Mouse (Mus musculus) lung, adult 2 months (tissue): ENCODE results near the gene E2f2. TPM values are rescaled to one million over a fixed set of nuclear protein-coding genes. Genes with fewer than 3 reads are reported as not detected.

Experiments used
- DNase-seq: peaks from one replicate; pipeline ENCODE4 v3.0.0; 2022
- H3K4me1 ChIP-seq: fragments of 200-500 bp; 2 replicates; pipeline ENCODE4 v1.6.1; 2011; ENCODE audit warnings: low read length; ENCODE audit not compliant: control insufficient read depth, insufficient read depth
- H3K4me3 ChIP-seq: fragments of 200-500 bp; replicated peaks from 2 replicates; pipeline ENCODE3; 2011; ENCODE audit warnings: low read depth, mild to moderate bottlenecking, control low read depth, low read length; ENCODE audit errors: extremely low read depth
- CTCF ChIP-seq: fragments of 200-500 bp; IDR thresholded peaks from 2 replicates; pipeline ENCODE4 v1.5.1; 2011; ENCODE audit warnings: mild to moderate bottlenecking, low read length, control low read depth; ENCODE audit not compliant: insufficient read depth
- POLR2A ChIP-seq: fragments of 200-500 bp; IDR thresholded peaks from 2 replicates; pipeline ENCODE4 v1.6.1; 2011; ENCODE audit warnings: low read depth, mild to moderate bottlenecking, control low read depth, low read length, borderline replicate concordance; ENCODE audit errors: extremely low read depth
- WGBS: fragments of 180-500 bp; shearing (Covaris S2); methylation state at CpG from one replicate; pipeline ENCODE4 v1.1.7; 2018; 5-methylcytosine and 5-hydroxymethylcytosine counted together
- polyA plus RNA-seq: library from polyadenylated mRNA; depleted of rRNA; stranded (reverse); fragments of >200 nt; gene quantifications from 2 replicates; pipeline ENCODE4 v1.2.3, GENCODE M21; 2012

E2f2 gene
- polyA plus RNA-seq, 1 experiment: 11.2 TPM

DNA sequence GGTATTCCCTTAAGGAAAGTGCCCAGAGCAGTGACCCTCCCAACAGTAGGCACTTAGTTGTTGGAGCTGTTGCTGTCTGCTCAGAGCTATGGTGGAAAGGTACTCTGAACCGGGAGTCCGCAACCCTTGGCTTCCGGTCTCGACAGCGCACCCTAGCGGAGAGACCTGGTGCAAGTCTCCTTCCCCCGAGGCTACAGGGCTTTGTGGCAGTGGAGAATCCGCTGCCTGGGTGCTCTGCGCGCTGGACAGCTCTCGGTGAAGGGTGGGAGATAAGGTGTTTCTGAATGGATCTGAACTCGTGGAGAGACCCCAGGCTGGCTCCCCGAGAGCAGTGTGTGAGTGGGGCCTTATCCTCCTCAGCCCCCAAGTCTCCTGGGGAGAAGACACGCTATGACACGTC, 7.8 kb downstream of the E2f2 start:
- H3K4me3 ChIP-seq: peak overlapping the region; percentile 43
- peak; percentile 91 for DNase-seq
- peaks cover 18% of the 10 kb centered on the region for H3K4me1 ChIP-seq
- TF ChIP-seq CTCF (peak; percentile 83), POLR2A (no peak)
- 10% methylated on average over 15 of the region's 15 CpGs for WGBS

DNA sequence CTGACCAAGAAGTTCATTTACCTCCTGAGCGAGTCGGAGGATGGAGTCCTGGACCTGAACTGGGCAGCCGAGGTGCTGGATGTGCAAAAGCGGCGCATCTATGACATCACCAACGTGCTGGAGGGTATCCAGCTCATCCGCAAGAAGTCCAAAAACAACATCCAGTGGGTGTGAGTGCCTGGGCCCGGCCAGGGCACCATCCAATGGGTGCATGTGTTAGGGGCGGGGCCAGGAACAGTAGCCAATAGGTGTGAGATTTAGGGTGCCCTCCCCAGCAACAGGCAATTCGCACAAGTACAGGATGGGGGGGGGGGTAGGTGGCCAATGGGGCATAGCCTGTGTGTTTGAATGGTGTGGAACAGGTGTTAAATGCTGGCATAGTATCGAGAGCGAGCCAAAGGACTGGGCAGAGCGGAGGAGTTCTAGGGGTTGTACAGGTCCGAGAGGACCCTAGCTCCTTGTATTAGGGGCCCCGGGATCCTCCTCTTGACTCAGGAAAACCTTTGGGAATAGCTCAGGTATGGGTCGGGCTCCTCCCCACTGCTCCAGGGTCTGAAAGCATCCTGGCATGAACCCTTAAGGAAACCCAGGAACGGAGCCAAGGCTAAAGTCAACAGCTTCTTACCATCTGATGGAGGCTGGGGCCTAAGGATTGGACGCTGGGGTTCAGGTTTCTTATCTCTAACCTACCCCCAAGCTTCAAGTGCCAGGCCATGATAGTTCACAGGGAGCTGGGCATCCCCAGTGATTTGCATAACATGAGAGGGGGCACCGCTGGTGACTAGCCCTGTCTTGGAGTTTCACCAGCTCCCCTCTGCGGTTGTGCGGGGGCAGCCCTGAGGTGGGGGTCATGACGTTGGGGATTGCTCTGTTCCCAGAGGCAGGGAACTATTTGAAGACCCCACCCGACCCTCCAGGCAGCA, 8.5 kb downstream of the E2f2 start:
- peak; percentile 83 for DNase-seq
- H3K4me1 ChIP-seq: peaks cover 21% of the 10 kb centered on the region
- WGBS: 30% methylated on average over 23 of the region's 23 CpGs
- TF ChIP-seq POLR2A: peak; percentile 11; the same call in 1 of the 2 replicates
- TF ChIP-seq CTCF: no peak
- peak overlapping the region; percentile 44 for H3K4me3 ChIP-seq

DNA sequence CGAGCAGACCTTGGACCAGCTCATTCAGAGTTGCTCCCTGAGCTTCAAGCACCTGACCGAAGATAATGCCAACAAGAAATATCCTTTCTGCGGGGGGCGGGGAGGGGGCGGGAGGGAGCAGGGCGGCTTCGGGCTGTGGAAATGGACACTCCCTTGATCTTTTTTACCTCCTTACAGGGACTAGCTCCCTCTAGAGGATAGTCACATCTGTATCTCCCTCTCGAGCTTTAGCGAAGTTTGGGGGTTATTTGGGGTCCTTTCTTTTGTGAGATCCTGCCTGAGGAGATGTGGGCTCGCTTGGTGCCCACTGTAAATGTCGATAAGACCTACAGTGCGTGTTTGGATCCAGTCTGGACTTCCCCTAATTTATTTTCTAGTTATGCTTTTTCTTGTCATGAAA, 9.2 kb downstream of the E2f2 start:
- Histone ChIP-seq H3K4me3 (peak overlapping the region; percentile 44), H3K4me1 (peaks cover 21% of the 10 kb centered on the region)
- TF ChIP-seq CTCF (no peak), POLR2A (no peak)
- WGBS: 19% methylated on average over 12 of the region's 12 CpGs
- no peak for DNase-seq

DNA sequence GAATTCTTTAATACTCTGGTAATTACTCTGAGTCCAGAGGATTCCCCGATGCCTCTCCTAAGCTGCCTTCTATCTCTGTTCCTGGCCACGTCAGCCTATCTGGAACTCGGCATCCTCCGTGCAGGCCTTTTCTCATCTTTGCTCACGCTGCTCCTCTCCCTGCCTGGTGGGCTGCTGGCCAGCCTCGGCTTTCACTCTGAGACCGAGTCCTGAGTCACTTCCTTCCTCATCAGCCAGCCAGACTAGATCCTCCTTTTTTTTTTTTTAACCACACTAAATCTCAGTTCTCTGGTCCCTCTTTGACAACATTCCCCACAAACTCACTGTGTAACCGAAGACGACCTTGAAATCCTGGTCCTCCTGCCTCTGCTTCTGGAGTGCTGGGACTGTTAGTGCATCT, 13.2 kb downstream of the E2f2 start:
- Histone ChIP-seq H3K4me3 (no peak overlapping the region), H3K4me1 (peaks cover 15% of the 10 kb centered on the region)
- TF ChIP-seq POLR2A (no peak), CTCF (no peak)
- no peak for DNase-seq
- 10% methylated on average over 9 of the region's 9 CpGs for WGBS

DNA sequence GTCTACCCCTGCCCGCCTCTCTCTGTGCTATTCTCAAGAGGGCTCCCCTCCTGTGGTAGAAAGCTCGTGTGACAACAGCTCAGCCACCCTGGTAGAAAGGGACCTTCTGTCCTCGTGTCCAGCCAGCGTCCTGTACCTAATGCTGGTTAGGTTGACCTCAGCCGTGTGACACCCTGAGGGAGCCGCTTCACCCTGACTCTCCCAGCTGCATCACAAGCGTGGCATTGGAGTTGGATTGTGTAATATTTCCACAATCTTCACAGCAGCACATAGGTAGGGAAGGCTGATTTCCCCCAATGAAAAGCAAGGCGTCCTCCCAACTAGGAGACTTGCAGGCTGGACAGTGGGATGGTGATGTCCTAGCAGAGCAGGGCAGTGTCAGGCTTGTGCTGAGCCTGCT, 14.1 kb downstream of the E2f2 start:
- TF ChIP-seq POLR2A (no peak), CTCF (no peak)

GRCm38 (mm10) chr4:136186739-136187472, 14.7 kb downstream of the E2f2 start:
- TF ChIP-seq POLR2A (peak; percentile 46; the same call in 1 of the 2 replicates), CTCF (no peak)
- peak; percentile 67 for DNase-seq
- 56% methylated on average over 23 of the region's 23 CpGs for WGBS
- H3K4me1 ChIP-seq: peaks cover 15% of the 10 kb centered on the region
- peak overlapping the region; percentile 18 for H3K4me3 ChIP-seq

More for the DNA sequence above, 14.1 kb downstream of the E2f2 start:
- H3K4me1 ChIP-seq: peaks cover 15% of the 10 kb centered on the region
- DNase-seq: no peak
- H3K4me3 ChIP-seq: peak overlapping the region; percentile 18
- WGBS: 83% methylated on average over 8 of the region's 8 CpGs

DNA sequence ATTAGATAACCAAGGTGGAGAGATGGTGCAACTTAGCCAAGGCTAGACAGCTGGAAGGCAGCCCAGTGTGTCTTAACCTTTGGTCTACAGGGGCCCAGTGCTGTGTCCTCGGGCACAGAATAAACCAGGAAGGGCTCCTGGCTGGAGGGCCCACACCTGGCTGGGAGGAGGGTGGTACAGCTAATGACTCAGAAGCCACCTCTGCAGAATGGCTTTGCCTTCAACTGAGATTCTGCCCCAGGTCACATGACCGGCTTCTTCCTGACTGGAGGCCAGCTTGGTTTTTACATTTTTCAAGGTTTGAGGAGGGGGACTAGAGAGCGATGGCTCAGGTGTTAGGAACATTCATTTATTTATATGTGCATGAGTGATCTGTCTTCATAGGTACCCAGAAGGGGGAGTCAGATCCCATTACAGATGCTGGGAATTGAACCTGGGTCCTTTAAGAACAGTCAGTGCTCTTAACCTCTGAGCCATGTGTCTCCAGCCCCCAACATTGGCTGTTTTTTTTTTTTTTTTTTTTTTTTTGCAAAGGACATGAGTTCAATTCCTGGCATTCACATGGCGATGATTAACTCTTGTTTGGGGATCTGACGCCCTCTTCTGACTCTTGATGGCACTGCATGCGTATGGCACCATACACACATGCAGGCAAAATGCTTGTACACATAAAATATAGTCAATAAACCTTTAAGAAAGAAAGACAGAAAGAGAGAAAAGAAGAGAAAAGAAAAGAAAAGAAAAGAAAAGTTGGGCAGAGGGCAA, 17.0 kb downstream of the E2f2 start:
- DNase-seq: no peak
- peaks cover 15% of the 10 kb centered on the region for H3K4me1 ChIP-seq
- H3K4me3 ChIP-seq: no peak overlapping the region
- 82% methylated on average over 6 of the region's 6 CpGs for whole genome bisulfite sequencing
- TF ChIP-seq POLR2A (no peak), CTCF (peak; percentile 40)

DNA sequence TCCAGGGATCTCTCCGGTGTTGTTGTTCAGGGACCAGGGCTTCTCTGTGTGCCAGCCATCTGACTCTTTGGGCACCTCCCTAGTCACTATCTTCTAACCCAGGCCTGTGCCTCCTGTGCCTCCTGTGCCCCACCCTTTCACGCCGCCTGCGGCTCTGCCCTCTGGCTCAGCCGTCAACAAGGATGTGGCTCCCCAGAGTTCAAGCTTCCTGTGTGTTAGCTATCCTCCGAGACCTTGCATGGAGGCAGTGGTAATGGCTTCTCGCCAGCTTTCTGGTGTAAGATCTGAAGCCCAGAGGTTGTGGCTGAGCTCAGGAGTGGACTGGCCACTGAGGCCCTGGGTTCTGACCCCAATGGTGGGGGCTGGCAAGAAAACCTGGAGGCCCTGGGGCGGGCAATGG, 17.7 kb downstream of the E2f2 start:
- 45% methylated on average over 8 of the region's 8 CpGs for WGBS
- Histone ChIP-seq H3K4me3 (no peak overlapping the region), H3K4me1 (peaks cover 17% of the 10 kb centered on the region)
- TF ChIP-seq CTCF: no peak
- no peak for TF ChIP-seq POLR2A
- DNase-seq: no peak

GRCm38 (mm10) chr4:136193571-136193970, 21.4 kb downstream of the E2f2 start:
- WGBS: 62% methylated on average over 3 of the region's 3 CpGs
- no peak for DNase-seq

More at GRCm38 (mm10) chr4:136193571-136193970, 21.4 kb downstream of the E2f2 start:
- H3K4me3 ChIP-seq: no peak overlapping the region
- H3K4me1 ChIP-seq: peaks cover 4% of the 10 kb centered on the region
- TF ChIP-seq POLR2A: no peak
